Mouse (Mus musculus) megakaryocyte, embryonic 14.5 days (primary cell): Measurements from ENCODE around the gene C1qtnf7. TPM values are rescaled to one million over a fixed set of nuclear protein-coding genes. Genes with fewer than 3 reads are reported as not detected.

Experiments used
- H3K27me3 ChIP-seq: replicated peaks from 2 replicates; pipeline ENCODE3; 2012; ENCODE audit warnings: inconsistent platforms
- H3K36me3 ChIP-seq: replicated peaks from 2 replicates; pipeline ENCODE3; 2012; ENCODE audit warnings: low read length, inconsistent platforms, mixed read lengths
- H3K4me1 ChIP-seq: 2 replicates; pipeline ENCODE4 v1.6.1; 2012; ENCODE audit warnings: inconsistent platforms
- H3K4me3 ChIP-seq: replicated peaks from 2 replicates; pipeline ENCODE3; 2012; ENCODE audit warnings: moderate library complexity, mild to moderate bottlenecking, inconsistent platforms
- H3K9me3 ChIP-seq: 2 replicates; pipeline ENCODE4 v1.6.1; 2012; ENCODE audit warnings: inconsistent platforms
- FLI1 ChIP-seq: IDR thresholded peaks from 2 replicates; pipeline ENCODE4 v1.6.1; 2012; ENCODE audit warnings: low read length, inconsistent platforms, mixed read lengths
- GATA1 ChIP-seq: IDR thresholded peaks from 3 replicates; pipeline ENCODE4 v1.6.1; 2012; ENCODE audit warnings: mixed read lengths, low read length, inconsistent platforms, borderline replicate concordance
- polyA plus RNA-seq: library from polyadenylated mRNA; stranded (reverse); fragments of >175 nt; gene quantifications from 2 replicates; pipeline ENCODE4 v1.2.3, GENCODE M21; 2012; ENCODE audit warnings: low replicate concordance; ENCODE audit not compliant: insufficient read depth

The C1qtnf7 gene
- polyA plus RNA-seq, 1 experiment: not detected

- H3K27me3 ChIP-seq: peaks cover 1% of the 10 kb centered on the region
- no peak overlapping the region for H3K4me3 ChIP-seq
- no peaks in the 10 kb centered on the region for H3K36me3 ChIP-seq
- H3K9me3 ChIP-seq: no peaks in the 10 kb centered on the region
- TF ChIP-seq FLI1 (no peak), GATA1 (no peak)
- H3K4me1 ChIP-seq: no peaks in the 10 kb centered on the region
Observed at GRCm38 (mm10) chr5:43530886-43531285, 15.5 kb downstream of the C1qtnf7 start.

DNA sequence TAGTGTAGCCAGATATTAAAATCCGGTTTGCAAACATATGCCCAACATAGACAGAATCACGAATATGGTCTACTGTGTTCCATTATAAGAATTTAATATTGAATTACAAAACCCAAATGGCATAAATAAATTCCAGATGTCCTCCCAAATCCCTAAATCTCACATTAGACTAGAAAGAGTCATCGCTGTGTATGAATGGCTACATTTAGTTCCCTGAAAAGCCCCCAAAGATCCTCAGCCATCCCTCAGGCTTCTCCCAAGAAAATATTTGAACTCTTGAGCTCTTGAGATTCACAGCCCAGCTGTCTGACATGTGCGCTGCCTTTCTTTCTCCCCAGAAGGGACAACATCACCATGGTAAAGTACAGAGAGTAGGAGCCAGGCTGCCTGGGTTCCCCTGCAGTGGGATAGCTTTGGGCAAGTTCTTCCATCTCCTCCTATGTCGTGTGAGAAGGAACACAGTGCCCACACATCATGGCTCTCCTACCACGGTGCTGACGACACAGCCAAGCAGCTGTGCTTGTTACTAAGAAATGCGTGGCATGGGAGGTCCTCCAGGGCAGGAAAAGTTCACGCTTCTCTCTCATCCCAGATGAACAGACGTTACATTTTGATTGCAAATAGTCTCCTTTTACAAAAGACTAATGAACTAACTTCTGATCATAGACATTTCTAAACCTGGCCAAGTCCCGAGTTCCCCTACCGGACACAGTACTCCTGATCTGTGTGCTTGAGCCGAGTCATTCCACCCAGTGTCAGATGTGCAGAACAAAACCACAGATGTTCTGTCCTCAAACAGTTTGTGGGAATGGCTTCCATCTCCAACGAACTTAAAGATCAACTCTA, 23.2 kb downstream of the C1qtnf7 start:
- peaks cover 1% of the 10 kb centered on the region for H3K27me3 ChIP-seq
- H3K9me3 ChIP-seq: peaks cover 4% of the 10 kb centered on the region; the same call in 1 of the 2 replicates
- no peak for TF ChIP-seq GATA1
- TF ChIP-seq FLI1: no peak
- no peaks in the 10 kb centered on the region for H3K4me1 ChIP-seq
- H3K36me3 ChIP-seq: no peaks in the 10 kb centered on the region
- H3K4me3 ChIP-seq: no peak overlapping the region

GRCm38 (mm10) chr5:43539168-43539516, 23.8 kb downstream of the C1qtnf7 start:
- Histone ChIP-seq H3K4me3 (no peak overlapping the region), H3K9me3 (peaks cover 4% of the 10 kb centered on the region; the same call in 1 of the 2 replicates), H3K27me3 (no peaks in the 10 kb centered on the region), H3K36me3 (no peaks in the 10 kb centered on the region), H3K4me1 (no peaks in the 10 kb centered on the region)
- TF ChIP-seq FLI1 (no peak), GATA1 (no peak)

DNA sequence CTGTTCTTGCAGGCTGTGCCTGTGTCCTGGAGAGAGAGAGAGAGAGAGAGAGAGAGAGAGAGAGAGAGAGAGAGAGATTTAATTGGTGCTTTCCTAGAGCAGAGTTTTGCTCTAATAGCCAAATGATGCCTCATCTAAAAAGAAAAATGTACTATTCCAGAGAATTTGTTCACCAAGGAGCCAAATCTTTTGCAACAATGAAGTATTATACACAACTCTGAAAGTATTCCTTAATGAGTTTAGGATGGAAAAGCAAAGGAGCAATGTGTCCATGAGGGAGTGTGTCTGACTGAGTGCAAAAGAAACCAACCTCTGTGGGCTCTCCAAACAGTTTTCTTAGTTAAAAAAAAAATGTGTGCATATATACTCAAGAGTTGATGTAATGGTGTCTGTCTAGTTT, 24.5 kb downstream of the C1qtnf7 start:
- TF ChIP-seq FLI1: no peak
- no peak for TF ChIP-seq GATA1
- Histone ChIP-seq H3K4me1 (no peaks in the 10 kb centered on the region), H3K9me3 (peaks cover 4% of the 10 kb centered on the region), H3K4me3 (no peak overlapping the region), H3K36me3 (no peaks in the 10 kb centered on the region), H3K27me3 (no peaks in the 10 kb centered on the region)

GRCm38 (mm10) chr5:43541492-43541891, 26.2 kb downstream of the C1qtnf7 start:
- no peaks in the 10 kb centered on the region for H3K4me1 ChIP-seq
- no peak for TF ChIP-seq GATA1
- no peak for TF ChIP-seq FLI1
- no peaks in the 10 kb centered on the region for H3K27me3 ChIP-seq
- H3K9me3 ChIP-seq: peaks cover 4% of the 10 kb centered on the region
- no peaks in the 10 kb centered on the region for H3K36me3 ChIP-seq
- no peak overlapping the region for H3K4me3 ChIP-seq

DNA sequence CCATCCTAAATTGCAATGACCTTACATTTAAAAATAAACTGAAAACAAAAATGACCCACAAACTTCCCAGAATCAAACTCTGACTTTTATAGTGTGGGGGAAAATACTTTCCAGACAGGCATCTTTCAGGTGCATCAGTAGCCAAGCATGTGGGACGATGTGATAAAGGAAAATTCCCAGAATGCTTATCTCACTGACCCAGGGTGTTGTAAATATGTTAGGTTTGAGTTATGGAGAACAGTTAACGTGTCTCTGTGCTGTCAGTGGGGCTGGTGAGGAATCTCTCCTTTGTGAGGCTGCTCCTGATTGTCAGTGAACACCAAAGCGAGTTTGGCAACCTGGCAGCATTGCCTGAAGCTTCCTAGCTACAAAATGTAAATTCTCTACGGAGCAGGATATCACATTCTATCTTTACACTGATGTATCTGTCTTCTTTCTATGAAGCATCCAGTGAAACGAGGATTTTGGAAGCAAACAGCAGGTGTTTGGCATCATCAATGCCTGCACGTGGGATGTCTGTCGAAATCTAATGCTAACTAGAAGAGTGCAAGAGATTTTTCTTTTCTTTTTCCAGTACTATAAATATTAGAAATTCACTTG, 27.0 kb downstream of the C1qtnf7 start:
- peaks cover 4% of the 10 kb centered on the region for H3K9me3 ChIP-seq
- H3K4me1 ChIP-seq: no peaks in the 10 kb centered on the region
- H3K27me3 ChIP-seq: no peaks in the 10 kb centered on the region
- no peak overlapping the region for H3K4me3 ChIP-seq
- no peak for TF ChIP-seq FLI1
- no peak for TF ChIP-seq GATA1
- no peaks in the 10 kb centered on the region for H3K36me3 ChIP-seq

GRCm38 (mm10) chr5:43549951-43550350, 34.6 kb downstream of the C1qtnf7 start:
- Histone ChIP-seq H3K27me3 (no peaks in the 10 kb centered on the region), H3K4me3 (no peak overlapping the region), H3K9me3 (no peaks in the 10 kb centered on the region), H3K4me1 (no peaks in the 10 kb centered on the region), H3K36me3 (no peaks in the 10 kb centered on the region)
- no peak for TF ChIP-seq GATA1
- no peak for TF ChIP-seq FLI1

DNA sequence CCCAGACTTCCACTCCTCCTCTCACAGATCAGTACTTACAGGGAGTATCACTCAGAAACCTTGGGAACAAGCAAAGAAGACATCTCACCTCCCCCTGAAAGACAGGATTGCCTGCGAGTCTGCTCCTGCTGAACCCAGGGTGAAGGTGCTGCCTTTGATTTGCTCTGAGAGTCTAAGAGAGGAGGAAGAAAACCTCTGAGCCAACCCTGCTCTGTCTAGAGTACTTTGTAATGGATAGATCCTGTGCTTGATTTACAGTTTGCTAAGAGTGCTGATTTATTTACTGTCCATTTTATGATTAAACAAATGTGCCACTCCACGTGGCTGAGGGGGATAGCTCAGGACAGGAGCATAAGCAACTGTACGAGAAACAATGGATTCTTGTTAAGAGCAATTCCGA, 35.1 kb downstream of the C1qtnf7 start:
- no peaks in the 10 kb centered on the region for H3K36me3 ChIP-seq
- TF ChIP-seq GATA1: no peak
- no peak for TF ChIP-seq FLI1
- no peak overlapping the region for H3K4me3 ChIP-seq
- no peaks in the 10 kb centered on the region for H3K9me3 ChIP-seq
- H3K27me3 ChIP-seq: no peaks in the 10 kb centered on the region
- H3K4me1 ChIP-seq: no peaks in the 10 kb centered on the region

- no peaks in the 10 kb centered on the region for H3K27me3 ChIP-seq
- no peak for TF ChIP-seq GATA1
- no peak for TF ChIP-seq FLI1
Observed at GRCm38 (mm10) chr5:43554871-43555270, 39.5 kb downstream of the C1qtnf7 start.

DNA sequence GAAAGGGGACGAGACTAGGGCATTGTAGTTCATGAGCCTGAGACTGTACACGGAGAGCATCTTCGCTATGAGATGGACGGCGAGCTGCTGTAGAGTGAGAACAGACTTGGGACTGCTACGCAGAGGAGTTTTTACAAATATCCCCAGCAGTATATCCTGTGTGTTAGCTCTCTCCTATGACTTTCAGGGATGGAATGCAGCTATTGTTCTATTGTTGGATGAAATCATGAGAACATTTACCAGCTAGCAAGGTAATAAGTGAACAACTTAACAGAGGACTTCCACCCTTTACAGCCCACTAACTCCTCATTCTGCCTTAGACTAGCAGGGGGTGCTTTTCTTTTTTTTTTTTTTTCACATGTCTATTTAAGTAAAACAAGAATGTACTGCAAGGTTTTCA, 40.1 kb downstream of the C1qtnf7 start:
- Histone ChIP-seq H3K9me3 (no peaks in the 10 kb centered on the region), H3K4me1 (no peaks in the 10 kb centered on the region), H3K36me3 (no peaks in the 10 kb centered on the region), H3K27me3 (no peaks in the 10 kb centered on the region), H3K4me3 (no peak overlapping the region)
- no peak for TF ChIP-seq GATA1
- TF ChIP-seq FLI1: no peak

More at GRCm38 (mm10) chr5:43554871-43555270, 39.5 kb downstream of the C1qtnf7 start:
- no peaks in the 10 kb centered on the region for H3K4me1 ChIP-seq
- no peaks in the 10 kb centered on the region for H3K9me3 ChIP-seq
- no peak overlapping the region for H3K4me3 ChIP-seq
- no peaks in the 10 kb centered on the region for H3K36me3 ChIP-seq
